Mouse (Mus musculus): Measurements from ENCODE around the gene Gmnn.
A peak's percentile ranks its signal among the peaks of the same experiment; 100 is the strongest.

Gmnn gene

GRCm38 (mm10) chr13:24760351-24760870 lies 1.3 kb downstream of the Gmnn start:
- no peak for DNase-seq

- DNase-seq, result no peak
These were observed 2.3 kb downstream of the Gmnn start for GRCm38 (mm10) chr13:24759451-24759850.

GRCm38 (mm10) chr13:24757820-24758564 lies 3.7 kb downstream of the Gmnn start:
- no peak for DNase-seq

- no peak for DNase-seq
These were observed 5.0 kb downstream of the Gmnn start for GRCm38 (mm10) chr13:24756756-24757155.

GRCm38 (mm10) chr13:24751396-24751795 lies 10.3 kb downstream of the Gmnn start:
- DNase-seq, result no peak

GRCm38 (mm10) chr13:24750807-24751206 lies 10.9 kb downstream of the Gmnn start:
- no peak for DNase-seq

- no peak for DNase-seq
These were observed 13.9 kb downstream of the Gmnn start for GRCm38 (mm10) chr13:24747823-24748222.

GRCm38 (mm10) chr13:24741028-24741427 lies 20.7 kb downstream of the Gmnn start, which contains the start of gene Armh2:
TSS of gene Armh2 (plus strand) at chr13:24741232.
- no peak for DNase-seq

- DNase-seq, result no peak
These were observed 26.1 kb downstream of the Gmnn start for GRCm38 (mm10) chr13:24735608-24736131.

- DNase-seq, result no peak
These were observed 27.2 kb downstream of the Gmnn start for GRCm38 (mm10) chr13:24734502-24734901.

GRCm38 (mm10) chr13:24729128-24729527 lies 32.6 kb downstream of the Gmnn start:
- no peak for DNase-seq

GRCm38 (mm10) chr13:24724395-24724759 lies 37.3 kb downstream of the Gmnn start:
- DNase-seq, result no peak

- DNase-seq, result no peak
These were observed 37.9 kb downstream of the Gmnn start for GRCm38 (mm10) chr13:24723699-24724394.

GRCm38 (mm10) chr13:24721502-24721901 lies 40.2 kb downstream of the Gmnn start:
- DNase-seq, result no peak

GRCm38 (mm10) chr13:24717677-24718076 lies 44.0 kb downstream of the Gmnn start:
- no peak for DNase-seq

GRCm38 (mm10) chr13:24716441-24716840 lies 45.3 kb downstream of the Gmnn start:
- no peak for DNase-seq

- DNase-seq, result no peak
These were observed 46.1 kb downstream of the Gmnn start for GRCm38 (mm10) chr13:24715601-24716000.

- DNase-seq, result no peak
These were observed 47.3 kb downstream of the Gmnn start for GRCm38 (mm10) chr13:24714360-24714885.

- peak; percentile 91 for DNase-seq
These were observed 48.2 kb downstream of the Gmnn start for GRCm38 (mm10) chr13:24713434-24714000.

- no peak for DNase-seq
These were observed 49.1 kb downstream of the Gmnn start for GRCm38 (mm10) chr13:24712581-24713130.

GRCm38 (mm10) chr13:24710968-24711367 lies 50.8 kb downstream of the Gmnn start:
- DNase-seq, result no peak

- DNase-seq, result no peak
These were observed 51.9 kb downstream of the Gmnn start for GRCm38 (mm10) chr13:24709656-24710396.

All from right cerebral cortex, postnatal 14 days (tissue).